In genomic region chr14:25611159-25611697, GRCm38 (mm10) we compare ENCODE assay signal across 9 mouse cellular contexts.
DNase-seq lines count a peak whose midpoint lies in the region; ATAC-seq and TF ChIP-seq lines count a peak whose summit lies in the region.
"Had no signal": no experiment of that assay in that cellular context is flagged by ENCODE, and none has a peak within 500 bp of the region (broad histone marks: within the 10 kb centered on the region; RNA-seq: fewer than 3 reads in every experiment).

No protein-coding gene starts in this region.

- TF ChIP-seq CTCF in gastrocnemius, adult 2 months (IDR thresholded peaks at IDR 0.05): no peak

- peaks cover 8% of the 10 kb centered on the region for H3K27me3 ChIP-seq in megakaryocyte, embryonic 14.5 days (replicated peaks)
- no peaks in the 10 kb centered on the region for H3K27me3 ChIP-seq in limb, embryonic 10.5 days (ENCODE audit: low read depth, poor library complexity, severe bottlenecking)
- H3K27me3 ChIP-seq in stomach, embryonic 15.5 days (replicated peaks): no peaks in the 10 kb centered on the region
- H3K27me3 ChIP-seq: Patski had no signal

- no peak overlapping the region for H3K4me3 ChIP-seq in gastrocnemius, adult 2 months
- peak overlapping the region; percentile 20 for H3K4me3 ChIP-seq in megakaryocyte, embryonic 14.5 days (replicated peaks)
- H3K4me3 ChIP-seq in limb, embryonic 10.5 days: no peak overlapping the region
- H3K4me3 ChIP-seq in stomach, embryonic 15.5 days (replicated peaks): no peak overlapping the region

- no peak for DNase-seq in gastrocnemius, adult 2 months
- no peak for DNase-seq in gastrocnemius, postnatal 10 days
- DNase-seq in limb, embryonic 10.5 days (ENCODE audit: low spot score): no peak
- no peak for DNase-seq in cerebellum, postnatal 25 days
- no peak for DNase-seq in frontal cortex, postnatal 14 days (ENCODE audit: low spot score in 2 of 2)

- H3K27ac ChIP-seq in gastrocnemius, adult 2 months: peak overlapping the region; percentile 4; the same call in 1 of the 2 replicates
- peak overlapping the region; percentile 61 for H3K27ac ChIP-seq in limb, embryonic 10.5 days
- peak overlapping the region; percentile 44 for H3K27ac ChIP-seq in stomach, embryonic 15.5 days

- intact Hi-C loops in gastrocnemius, adult 2 months (cut with DNase I): no loop called here

- H3K4me2 ChIP-seq in stomach, embryonic 15.5 days: peak overlapping the region; percentile 36

- no peak for ATAC-seq in megakaryocyte, adult 5-6 weeks (ENCODE audit: poor library complexity, severe bottlenecking)
- no peak for ATAC-seq in stomach, embryonic 15.5 days (ENCODE audit: insufficient read depth, low FRiP score, low read depth)

- WGBS in limb, embryonic 10.5 days: 63% methylated on average over 9 of the region's 9 CpGs
- 46% methylated on average over 9 of the region's 9 CpGs for WGBS in stomach, embryonic 15.5 days

- H3K36me3 ChIP-seq in megakaryocyte, embryonic 14.5 days (replicated peaks; ENCODE audit: low read length): peaks cover 53% of the 10 kb centered on the region
- H3K36me3 ChIP-seq in limb, embryonic 10.5 days: peaks cover 51% of the 10 kb centered on the region
- no peaks in the 10 kb centered on the region for H3K36me3 ChIP-seq in stomach, embryonic 15.5 days

- no peak overlapping the region for H3K9ac ChIP-seq in stomach, embryonic 15.5 days

- H3K4me1 ChIP-seq in megakaryocyte, embryonic 14.5 days: peaks cover 93% of the 10 kb centered on the region
- H3K4me1 ChIP-seq in limb, embryonic 10.5 days: peaks cover 69% of the 10 kb centered on the region
- peaks cover 52% of the 10 kb centered on the region for H3K4me1 ChIP-seq in stomach, embryonic 15.5 days

- H3K9me3 ChIP-seq in megakaryocyte, embryonic 14.5 days: no peaks in the 10 kb centered on the region
- H3K9me3 ChIP-seq in limb, embryonic 10.5 days (replicated peaks): no peaks in the 10 kb centered on the region
- H3K9me3 ChIP-seq in stomach, embryonic 15.5 days: no peaks in the 10 kb centered on the region

Comparison
In these comparisons a context has a peak if more than half of its experiments do, and no peak if none do; other contexts are left out.
1. H3K27ac ChIP-seq: peak in every context shown above with its lines; median percentile 61 in limb, embryonic 10.5 days; 44 in stomach, embryonic 15.5 days; 4 in gastrocnemius, adult 2 months.